Mouse (Mus musculus) CH12.LX (cell line): ENCODE measurements around the gene Dstn. TPM values are rescaled to one million over a fixed set of nuclear protein-coding genes. Genes with fewer than 3 reads are reported as not detected.
A peak's percentile ranks its signal among the peaks of the same experiment; 100 is the strongest.

ENCODE experiments used
- DNase-seq: peaks from one replicate; pipeline ENCODE4 v3.0.0-alpha.2; 2013; ENCODE audit errors: extremely low read depth
- H3K27ac ChIP-seq: 2 replicates; pipeline ENCODE4 v1.5.1; 2012; ENCODE audit warnings: low read depth, mild to moderate bottlenecking, control low read depth, moderate library complexity; ENCODE audit not compliant: insufficient read depth
- H3K27me3 ChIP-seq: replicated peaks from 2 replicates; pipeline ENCODE3; 2012; ENCODE audit warnings: inconsistent platforms
- H3K36me3 ChIP-seq, 2 experiments: replicated peaks in 1 of 2; 2 replicates each; pipeline versions ENCODE3 to v1.6.1; 2012; ENCODE audit warnings: inconsistent platforms in 1 of 2, low read length in 1 of 2, mild to moderate bottlenecking in 1 of 2, mixed read lengths in 1 of 2, moderate library complexity in 1 of 2; ENCODE audit not compliant: control insufficient read depth in 1 of 2, insufficient read depth in 1 of 2
- H3K4me1 ChIP-seq, 2 experiments: 2 replicates each; pipeline ENCODE4 v1.6.1; 2012; ENCODE audit warnings: inconsistent platforms in 1 of 2, moderate library complexity in 1 of 2; ENCODE audit not compliant: insufficient read depth in 2 of 2, control insufficient read depth in 1 of 2
- H3K4me2 ChIP-seq: 2 replicates; pipeline ENCODE4 v1.6.1; 2012; ENCODE audit warnings: low read depth, mild to moderate bottlenecking, control low read depth; ENCODE audit not compliant: poor library complexity, insufficient read depth, severe bottlenecking
- H3K4me3 ChIP-seq, 3 experiments: fragments of 150-350 bp in 1 of 3; sonication (generic) in 1 of 3; replicated peaks in 1 of 3; 2 replicates each; pipeline versions ENCODE3 to v1.5.1; 2011 to 2012; ENCODE audit warnings: low read depth in 2 of 3, low read length in 2 of 3, mild to moderate bottlenecking in 2 of 3, moderate library complexity in 2 of 3, control low read depth in 1 of 3, improper control_type of control experiment in 1 of 3, inconsistent platforms in 1 of 3, mixed read lengths in 1 of 3; ENCODE audit not compliant: poor library complexity in 1 of 3
- H3K79me2 ChIP-seq: replicated peaks from 2 replicates; pipeline ENCODE4 v1.6.1; 2012; ENCODE audit warnings: mild to moderate bottlenecking, moderate library complexity; ENCODE audit not compliant: control insufficient read depth, poor library complexity, insufficient read depth, severe bottlenecking; ENCODE audit errors: extremely low read depth
- H3K9ac ChIP-seq: 2 replicates; pipeline ENCODE4 v1.6.1; 2012; ENCODE audit warnings: low read depth, mild to moderate bottlenecking, control low read depth, moderate library complexity; ENCODE audit not compliant: insufficient read depth
- H3K9me3 ChIP-seq: replicated peaks from 2 replicates; pipeline ENCODE3; 2012; ENCODE audit warnings: low read length, inconsistent platforms, mixed read lengths
- BHLHE40 ChIP-seq: IDR thresholded peaks from 2 replicates; pipeline ENCODE4 v1.6.1; 2011; ENCODE audit warnings: mild to moderate bottlenecking, low read depth, low read length, improper control_type of control experiment
- CHD1 ChIP-seq: IDR thresholded peaks from 2 replicates; pipeline ENCODE4 v1.6.1; 2012; ENCODE audit warnings: low read depth, low read length, improper control_type of control experiment, inconsistent platforms
- CHD2 ChIP-seq: IDR thresholded peaks from 2 replicates; pipeline ENCODE4 v1.6.1; 2011; ENCODE audit warnings: low read length, improper control_type of control experiment
- ELF1 ChIP-seq: IDR thresholded peaks from 2 replicates; pipeline ENCODE4 v1.6.1; 2014; ENCODE audit warnings: low read depth, mild to moderate bottlenecking, inconsistent platforms, low read length, improper control_type of control experiment
- HCFC1 ChIP-seq: IDR thresholded peaks from 2 replicates; pipeline ENCODE4 v1.6.1; 2012; ENCODE audit warnings: low read depth, mild to moderate bottlenecking, inconsistent platforms, low read length, improper control_type of control experiment
- IRF4 ChIP-seq: IDR thresholded peaks from 2 replicates; pipeline ENCODE4 v1.6.1; 2014; ENCODE audit warnings: low read depth, mild to moderate bottlenecking, inconsistent platforms, low read length, improper control_type of control experiment
- NRF1 ChIP-seq: IDR thresholded peaks from 2 replicates; pipeline ENCODE4 v1.6.1; 2014; ENCODE audit warnings: low read depth, mild to moderate bottlenecking, inconsistent platforms, low read length, improper control_type of control experiment, moderate library complexity
- PAX5 ChIP-seq: IDR thresholded peaks from 2 replicates; pipeline ENCODE4 v1.6.1; 2012; ENCODE audit warnings: low read length, inconsistent platforms, mixed read lengths
- POLR2A ChIP-seq: IDR thresholded peaks from 2 replicates; pipeline ENCODE4 v1.6.1; 2011; ENCODE audit warnings: low read depth, mild to moderate bottlenecking, improper control_type of control experiment, low read length
- RAD21 ChIP-seq: IDR thresholded peaks from 2 replicates; pipeline ENCODE4 v1.6.1; 2011; ENCODE audit warnings: low read depth, mild to moderate bottlenecking, low read length, improper control_type of control experiment, moderate library complexity
- SIN3A ChIP-seq: IDR thresholded peaks from 2 replicates; pipeline ENCODE4 v1.6.1; 2012; ENCODE audit warnings: low read length, improper control_type of control experiment, inconsistent platforms
- TBP ChIP-seq: conservative IDR thresholded peaks from 2 replicates; pipeline ENCODE4 v1.6.1; 2011; ENCODE audit warnings: low read depth, low read length, improper control_type of control experiment
- UBTF ChIP-seq: IDR thresholded peaks from 2 replicates; pipeline ENCODE4 v1.6.1; 2012; ENCODE audit warnings: low read depth, mild to moderate bottlenecking, inconsistent platforms, low read length, improper control_type of control experiment, moderate library complexity
- ZC3H11A ChIP-seq: IDR thresholded peaks from 2 replicates; pipeline ENCODE4 v1.6.1; 2012; ENCODE audit warnings: low read depth, mild to moderate bottlenecking, inconsistent platforms, low read length, improper control_type of control experiment
- ZMIZ1 ChIP-seq: IDR thresholded peaks from 2 replicates; pipeline ENCODE4 v1.6.1; 2012; ENCODE audit warnings: low read depth, mild to moderate bottlenecking, inconsistent platforms, low read length, improper control_type of control experiment
- dilution Hi-C: fragments of 300-500 bp; cut with MboI; formaldehyde crosslinking; loops from 2 replicates; pipeline ENCODE4 v1.14.3; 2020; ENCODE audit warnings: low sequenced_read_pairs; ENCODE audit not compliant: extremely low pct_unique_long_range_greater_than_20kb, extremely low pct_ligation_motif_present
- in situ Hi-C: fragments of 300-500 bp; cut with MboI; formaldehyde crosslinking; loops from 3 replicates; pipeline ENCODE4 v1.14.3; 2019; ENCODE audit warnings: low sequenced_read_pairs, low pct_ligation_motif_present, low pct_unique_long_range_greater_than_20kb, mixed read lengths
- polyA plus RNA-seq: library from polyadenylated mRNA; unstranded; fragments of >175 nt; gene quantifications from 2 replicates; pipeline ENCODE4 v1.2.1, GENCODE M21; 2012; ENCODE audit warnings: low read depth; ENCODE audit not compliant: insufficient read length
- total RNA-seq, 2 experiments: library from RNA; depleted of rRNA; stranded (reverse); fragments of 300-350 nt in 1 of 2; fragments of >200 nt in 1 of 2; gene quantifications; 2 replicates each; pipeline ENCODE4 v1.2.3; 2012 to 2014

Gene Dstn
- total and polyA plus RNA-seq, 3 experiments, result 68.9 to 266 (median 151) TPM

DNA sequence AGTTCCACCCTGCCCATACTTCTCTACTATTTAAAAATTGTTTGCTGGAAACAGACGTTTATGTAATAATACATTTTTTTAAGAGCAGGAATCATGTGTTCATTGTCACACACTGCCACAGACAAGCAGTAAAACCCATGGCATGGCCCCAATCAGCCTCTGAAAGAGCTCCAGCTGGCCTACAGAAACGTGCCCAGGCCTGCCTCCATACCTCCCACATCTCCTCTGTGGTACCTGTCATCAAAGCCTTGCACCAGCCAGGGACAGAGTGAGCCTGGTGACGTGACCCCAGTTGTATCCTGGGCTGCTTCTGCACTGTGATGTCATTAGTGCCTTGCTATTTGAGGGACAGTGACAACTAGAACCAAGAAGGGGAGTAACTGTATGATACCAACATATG is 67.8 kb downstream of the Dstn start (continued):
- TF ChIP-seq CHD2 (no peak), ELF1 (no peak), TBP (no peak), BHLHE40 (peak; percentile 75), HCFC1 (no peak), PAX5 (no peak), NRF1 (no peak), ZC3H11A (no peak), CHD1 (peak; percentile 85)
- TF ChIP-seq, all 38 proteins: peak for 9

DNA sequence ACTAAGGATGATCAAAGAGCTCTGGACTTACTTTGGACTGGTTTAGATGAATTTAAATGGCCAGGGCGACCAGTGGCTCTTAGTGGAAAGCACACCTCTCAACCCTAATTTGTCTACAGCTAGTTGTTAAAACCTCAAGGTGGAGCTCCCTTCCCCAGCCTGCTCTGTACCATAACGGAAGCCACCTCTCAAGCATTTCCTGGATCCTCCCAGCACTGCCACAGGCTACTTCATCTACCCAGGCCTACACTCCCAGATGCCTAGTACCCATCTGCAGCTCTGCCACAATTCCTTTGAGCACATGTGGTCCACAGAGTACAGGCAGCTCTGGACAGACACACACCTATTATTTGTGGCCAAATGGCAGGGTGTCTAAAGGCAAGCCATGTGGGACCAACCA is 68.4 kb downstream of the Dstn start:
- dilution Hi-C loops, result no loop called here
- Histone ChIP-seq H3K4me1 (peaks cover 16 to 51% of the 10 kb centered on the region in 2 experiments), H3K36me3 (peaks cover 8 to 90% of the 10 kb centered on the region in 2 experiments), H3K4me2 (no peak overlapping the region), H3K9ac (no peak overlapping the region), H3K27ac (no peak overlapping the region), H3K4me3 (no peak overlapping the region), H3K9me3 (no peaks in the 10 kb centered on the region), H3K27me3 (no peaks in the 10 kb centered on the region), H3K79me2 (no peaks in the 10 kb centered on the region)
- in situ Hi-C loops, result loop anchor here (10.0 kb wide), 1 partner anchor 149 kb away; no protein-coding TSS in a partner anchor
- DNase-seq, result no peak
- TF ChIP-seq RAD21 (peak; percentile 19), ELF1 (peak; percentile 50), UBTF (no peak), IRF4 (no peak), SIN3A (no peak)

DNA sequence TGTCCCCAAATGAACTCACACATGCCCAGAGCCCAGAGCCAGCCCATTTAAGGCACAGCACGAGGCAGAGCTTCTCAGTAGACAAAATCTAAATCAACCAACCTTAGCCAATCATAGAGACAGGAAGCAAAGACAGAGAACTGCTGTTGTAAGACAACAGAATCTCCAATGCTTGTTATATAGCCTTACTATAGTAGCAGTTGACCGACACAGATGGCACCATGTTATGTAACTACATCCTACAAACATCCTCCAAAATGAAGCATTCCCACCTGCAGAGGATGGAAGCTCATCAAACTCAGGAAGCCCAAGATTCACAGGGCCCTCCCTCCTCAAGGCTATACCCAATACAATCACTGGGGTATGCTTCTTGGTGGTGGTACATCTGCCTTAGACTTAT is 72.4 kb downstream of the Dstn start:
- no peak overlapping the region for H3K4me3 ChIP-seq
- peaks cover 14% of the 10 kb centered on the region for H3K79me2 ChIP-seq
- H3K4me2 ChIP-seq, result no peak overlapping the region
- no peaks in the 10 kb centered on the region for H3K27me3 ChIP-seq
- dilution Hi-C loops (no loop called here), in situ Hi-C loops (loop anchor here (10.0 kb wide), 1 partner anchor 153 kb away; no protein-coding TSS in a partner anchor)
- no peak overlapping the region for H3K9ac ChIP-seq
- H3K27ac ChIP-seq, result no peak overlapping the region
- no peak for DNase-seq
- H3K9me3 ChIP-seq, result no peaks in the 10 kb centered on the region
- TF ChIP-seq POLR2A, result no peak
- no peak for TF ChIP-seq ZMIZ1
- H3K4me1 ChIP-seq, result peaks cover 18 to 52% of the 10 kb centered on the region in 2 experiments
- H3K36me3 ChIP-seq, result peaks cover 5 to 70% of the 10 kb centered on the region in 2 experiments
